Mouse (Mus musculus): Measurements from ENCODE around the gene Wnk2. TPM values are rescaled to one million over a fixed set of nuclear protein-coding genes. Genes with fewer than 3 reads are reported as not detected.

Gene Wnk2
- 0.50 and 0.60 TPM in 2 replicates for polyA plus RNA-seq (2015; fragmentation: Nextera tagmentation; extraction: Ambion mirVana)

- H3K4me3 ChIP-seq (replicated peaks; ENCODE audit: low read depth, low read length): peak within 1 kb of the TSS; percentile 64
- under 1% methylated on average over 36 of the region's 43 CpGs for WGBS
- peaks cover 17% of the 10 kb centered on the region for H3K27me3 ChIP-seq (ENCODE audit: insufficient read depth, low read length)
- peaks cover 12% of the 10 kb centered on the region; the same call in 1 of the 2 replicates for H3K4me1 ChIP-seq (replicated peaks; ENCODE audit: insufficient read depth, low read length)
- peak; percentile 67 for ATAC-seq (replicated peaks; ENCODE audit: low FRiP score, low read depth)
- TF ChIP-seq CTCF (IDR thresholded peaks at IDR 0.05; ENCODE audit: low read depth): no peak
- no peaks in the 10 kb centered on the region for H3K9me3 ChIP-seq (replicated peaks; ENCODE audit: low read length)
- no peaks in the 10 kb centered on the region for H3K36me3 ChIP-seq (ENCODE audit: insufficient read depth, low read length)
- H3K4me2 ChIP-seq (ENCODE audit: low read length): peak within 1 kb of the TSS; percentile 100
- H3K9ac ChIP-seq (ENCODE audit: low read depth, low read length): peak within 1 kb of the TSS; percentile 65
- peak; percentile 54 for DNase-seq (ENCODE audit: low spot score)
- H3K27ac ChIP-seq: no peak within 1 kb of the TSS
Observed at GRCm38 (mm10) chr13:49147858-49148226, at the start of gene Wnk2. TSS of gene Wnk2 (minus strand) at chr13:49148014.

- no peaks in the 10 kb centered on the region for H3K9me3 ChIP-seq (replicated peaks; ENCODE audit: low read length)
Observed at GRCm38 (mm10) chr13:49196766-49197165, 49.0 kb upstream of the Wnk2 start.

GRCm38 (mm10) chr13:49196211-49196610 lies 48.4 kb upstream of the Wnk2 start:
- no peaks in the 10 kb centered on the region for H3K27me3 ChIP-seq (ENCODE audit: insufficient read depth, low read length)
- 79% methylated on average over 5 of the region's 5 CpGs for WGBS

More at GRCm38 (mm10) chr13:49196766-49197165, 49.0 kb upstream of the Wnk2 start:
- Histone ChIP-seq H3K4me3 (replicated peaks; ENCODE audit: low read depth, low read length) (no peak overlapping the region), H3K4me2 (ENCODE audit: low read length) (no peak overlapping the region), H3K27ac (no peak overlapping the region), H3K27me3 (ENCODE audit: insufficient read depth, low read length) (no peaks in the 10 kb centered on the region), H3K36me3 (ENCODE audit: insufficient read depth, low read length) (peaks cover 21% of the 10 kb centered on the region), H3K9ac (ENCODE audit: low read depth, low read length) (no peak overlapping the region), H3K4me1 (replicated peaks; ENCODE audit: insufficient read depth, low read length) (peaks cover 2% of the 10 kb centered on the region; the same call in 1 of the 2 replicates)
- TF ChIP-seq CTCF (IDR thresholded peaks at IDR 0.05; ENCODE audit: low read depth): no peak
- DNase-seq (ENCODE audit: low spot score) (no peak), ATAC-seq (replicated peaks; ENCODE audit: low FRiP score, low read depth) (no peak)
- WGBS: 58% methylated on average over 6 of the region's 6 CpGs

GRCm38 (mm10) chr13:49195651-49196050 lies 47.8 kb upstream of the Wnk2 start:
- ATAC-seq (replicated peaks; ENCODE audit: low FRiP score, low read depth): peak; percentile 47
- no peak overlapping the region for H3K27ac ChIP-seq
- H3K4me2 ChIP-seq (ENCODE audit: low read length): no peak overlapping the region
- H3K4me1 ChIP-seq (replicated peaks; ENCODE audit: insufficient read depth, low read length): peaks cover 12% of the 10 kb centered on the region; the same call in 1 of the 2 replicates
- H3K9me3 ChIP-seq (replicated peaks; ENCODE audit: low read length): no peaks in the 10 kb centered on the region
- no peak overlapping the region for H3K4me3 ChIP-seq (replicated peaks; ENCODE audit: low read depth, low read length)
- 57% methylated on average over 7 of the region's 7 CpGs for WGBS
- H3K9ac ChIP-seq (ENCODE audit: low read depth, low read length): no peak overlapping the region
- peaks cover 21% of the 10 kb centered on the region for H3K36me3 ChIP-seq (ENCODE audit: insufficient read depth, low read length)
- no peaks in the 10 kb centered on the region for H3K27me3 ChIP-seq (ENCODE audit: insufficient read depth, low read length)
- no peak for TF ChIP-seq CTCF (IDR thresholded peaks at IDR 0.05; ENCODE audit: low read depth)
- no peak for DNase-seq (ENCODE audit: low spot score)

More at GRCm38 (mm10) chr13:49196211-49196610, 48.4 kb upstream of the Wnk2 start:
- no peak for ATAC-seq (replicated peaks; ENCODE audit: low FRiP score, low read depth)
- DNase-seq (ENCODE audit: low spot score): no peak
- no peak overlapping the region for H3K27ac ChIP-seq
- no peak overlapping the region for H3K4me3 ChIP-seq (replicated peaks; ENCODE audit: low read depth, low read length)
- H3K4me2 ChIP-seq (ENCODE audit: low read length): no peak overlapping the region
- H3K36me3 ChIP-seq (ENCODE audit: insufficient read depth, low read length): peaks cover 21% of the 10 kb centered on the region
- H3K9ac ChIP-seq (ENCODE audit: low read depth, low read length): no peak overlapping the region
- no peaks in the 10 kb centered on the region for H3K9me3 ChIP-seq (replicated peaks; ENCODE audit: low read length)
- no peak for TF ChIP-seq CTCF (IDR thresholded peaks at IDR 0.05; ENCODE audit: low read depth)
- peaks cover 8% of the 10 kb centered on the region; the same call in 1 of the 2 replicates for H3K4me1 ChIP-seq (replicated peaks; ENCODE audit: insufficient read depth, low read length)

- no peak for ATAC-seq (replicated peaks; ENCODE audit: low FRiP score, low read depth)
- H3K4me1 ChIP-seq (replicated peaks; ENCODE audit: insufficient read depth, low read length): peaks cover 19% of the 10 kb centered on the region
- H3K27ac ChIP-seq: no peak overlapping the region
- no peak overlapping the region for H3K4me2 ChIP-seq (ENCODE audit: low read length)
- H3K9me3 ChIP-seq (replicated peaks; ENCODE audit: low read length): no peaks in the 10 kb centered on the region
- DNase-seq (ENCODE audit: low spot score): no peak
- H3K9ac ChIP-seq (ENCODE audit: low read depth, low read length): no peak overlapping the region
- H3K4me3 ChIP-seq (replicated peaks; ENCODE audit: low read depth, low read length): no peak overlapping the region
- 97% methylated on average over 13 of the region's 13 CpGs for WGBS
- H3K27me3 ChIP-seq (ENCODE audit: insufficient read depth, low read length): no peaks in the 10 kb centered on the region
- H3K36me3 ChIP-seq (ENCODE audit: insufficient read depth, low read length): peaks cover 21% of the 10 kb centered on the region
- TF ChIP-seq CTCF (IDR thresholded peaks at IDR 0.05; ENCODE audit: low read depth): no peak
Observed at GRCm38 (mm10) chr13:49194811-49195210, 47.0 kb upstream of the Wnk2 start.

GRCm38 (mm10) chr13:49193650-49194049 lies 45.8 kb upstream of the Wnk2 start:
- ATAC-seq (replicated peaks; ENCODE audit: low FRiP score, low read depth) (no peak), DNase-seq (ENCODE audit: low spot score) (no peak)
- Histone ChIP-seq H3K4me1 (replicated peaks; ENCODE audit: insufficient read depth, low read length) (peaks cover 30% of the 10 kb centered on the region), H3K36me3 (ENCODE audit: insufficient read depth, low read length) (peaks cover 21% of the 10 kb centered on the region), H3K9ac (ENCODE audit: low read depth, low read length) (no peak overlapping the region), H3K4me2 (ENCODE audit: low read length) (no peak overlapping the region), H3K9me3 (replicated peaks; ENCODE audit: low read length) (no peaks in the 10 kb centered on the region), H3K27ac (no peak overlapping the region), H3K27me3 (ENCODE audit: insufficient read depth, low read length) (no peaks in the 10 kb centered on the region), H3K4me3 (replicated peaks; ENCODE audit: low read depth, low read length) (no peak overlapping the region)
- TF ChIP-seq CTCF (IDR thresholded peaks at IDR 0.05; ENCODE audit: low read depth): no peak
- 95% methylated on average over 17 of the region's 17 CpGs for WGBS
